Mouse (Mus musculus) neural tube, embryonic 10.5 days (tissue): ENCODE results near the gene Haus3.

ENCODE experiments used
- DNase-seq: peaks from one replicate; pipeline ENCODE4 v3.0.0-alpha.2; 2017; ENCODE audit warnings: low spot score; ENCODE audit errors: extremely low spot score

Haus3 gene

DNA sequence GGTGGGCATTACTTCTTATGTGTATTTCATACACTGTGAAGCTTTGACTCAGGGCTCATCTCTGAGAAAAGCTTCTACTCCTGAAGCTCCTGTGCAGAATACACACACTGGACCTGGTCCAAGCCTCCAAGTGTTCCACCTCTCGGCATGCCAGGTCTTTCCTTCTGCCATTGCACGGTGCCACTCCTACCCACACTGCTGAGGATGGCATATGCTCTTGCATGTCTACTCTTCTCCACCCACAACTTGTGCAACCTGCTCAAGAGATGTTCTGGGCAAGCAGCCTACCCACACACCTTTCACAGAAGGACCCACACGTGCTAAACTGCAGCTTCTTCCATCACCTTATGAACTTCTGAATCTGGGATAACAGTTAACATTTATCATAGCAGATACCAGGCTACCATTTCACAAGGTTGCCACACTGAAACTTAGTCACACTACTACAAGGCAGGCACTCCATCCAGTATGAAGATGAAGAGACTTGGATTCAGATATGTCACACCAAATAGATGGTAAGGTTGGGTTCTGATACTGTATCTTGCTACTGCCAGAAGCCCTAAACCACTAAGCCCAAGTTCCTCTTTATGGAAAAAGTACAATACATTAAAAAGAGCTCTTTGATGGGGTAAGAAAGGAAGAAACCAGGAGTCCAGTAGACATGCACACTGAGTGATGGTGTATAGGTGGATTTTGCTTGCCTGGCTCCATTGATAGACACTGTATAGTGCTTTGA lies 50.0 kb downstream of the Haus3 start:
- no peak for DNase-seq

GRCm38 (mm10) chr5:34105681-34106080 lies 63.6 kb downstream of the Haus3 start:
- no peak for DNase-seq
